Mouse (Mus musculus): ENCODE data around the gene Sh3rf1.
"Not testable (repeated sequence)": the region's sequence is repeated elsewhere in the genome, so short reads cannot be mapped to it uniquely, and the experiment has no call there.

Sh3rf1 gene

GRCm38 (mm10) chr8:61375205-61375604 is 151.5 kb downstream of the Sh3rf1 start:
- DNase-seq: no peak

- no peak for DNase-seq
Observed at GRCm38 (mm10) chr8:61378847-61379698, 155.4 kb downstream of the Sh3rf1 start.

- DNase-seq: no peak
Observed at GRCm38 (mm10) chr8:61384536-61384935, 160.9 kb downstream of the Sh3rf1 start.

- no peak for DNase-seq
Observed at GRCm38 (mm10) chr8:61385502-61386191, 162.0 kb downstream of the Sh3rf1 start.

- no peak for DNase-seq
Observed at GRCm38 (mm10) chr8:61386645-61387044, 163.0 kb downstream of the Sh3rf1 start.

- no peak for DNase-seq
Observed at GRCm38 (mm10) chr8:61387501-61387963, 163.9 kb downstream of the Sh3rf1 start.

- no peak for DNase-seq
Observed at GRCm38 (mm10) chr8:61388341-61388740, 164.7 kb downstream of the Sh3rf1 start.

- no peak for DNase-seq
Observed at GRCm38 (mm10) chr8:61390307-61391057, 166.8 kb downstream of the Sh3rf1 start.

- DNase-seq: no peak
Observed at GRCm38 (mm10) chr8:61391058-61391434, 167.4 kb downstream of the Sh3rf1 start.

- DNase-seq: no peak
Observed at GRCm38 (mm10) chr8:61397139-61397538, 173.5 kb downstream of the Sh3rf1 start.

GRCm38 (mm10) chr8:61397755-61398154 is 174.1 kb downstream of the Sh3rf1 start:
- DNase-seq: no peak

- no peak for DNase-seq
Observed at GRCm38 (mm10) chr8:61402861-61403260, 179.2 kb downstream of the Sh3rf1 start.

GRCm38 (mm10) chr8:61403266-61404177 is 179.8 kb downstream of the Sh3rf1 start:
- DNase-seq: no peak

GRCm38 (mm10) chr8:61404178-61404560 is 180.5 kb downstream of the Sh3rf1 start:
- no peak for DNase-seq

GRCm38 (mm10) chr8:61409081-61409480 is 185.4 kb downstream of the Sh3rf1 start:
- DNase-seq: no peak

- not testable (repeated sequence) for DNase-seq
Observed at GRCm38 (mm10) chr8:61409712-61410111, 186.0 kb downstream of the Sh3rf1 start.

- no peak for DNase-seq
Observed at GRCm38 (mm10) chr8:61419521-61419920, 195.8 kb downstream of the Sh3rf1 start.

GRCm38 (mm10) chr8:61420166-61420565 is 196.5 kb downstream of the Sh3rf1 start:
- no peak for DNase-seq

- no peak for DNase-seq
Observed at GRCm38 (mm10) chr8:61421606-61422005, 197.9 kb downstream of the Sh3rf1 start.

- DNase-seq: no peak
Observed at GRCm38 (mm10) chr8:61425125-61425524, 201.5 kb downstream of the Sh3rf1 start.

GRCm38 (mm10) chr8:61426072-61426471 is 202.4 kb downstream of the Sh3rf1 start:
- DNase-seq: peak; percentile 19 to 27

GRCm38 (mm10) chr8:61426671-61427070 is 203.0 kb downstream of the Sh3rf1 start:
- no peak for DNase-seq

All from thymus, postnatal 36 days (tissue).